Mouse (Mus musculus): ENCODE measurements at regions not wholly inside any gene's neighbourhood (a gene's known extent, or its start where the extent isn't known, plus 50 kb on each side); places are given as distances from the start of the nearest gene placed in this dataset.
A peak's percentile ranks its signal among the peaks of the same experiment; 100 is the strongest.

GRCm38 (mm10) chr16:54770871-54771270 lies 526.9 kb downstream of the Zpld1 start:
- DNase-seq (ENCODE audit: low spot score in 2 of 2), result no peak

DNA sequence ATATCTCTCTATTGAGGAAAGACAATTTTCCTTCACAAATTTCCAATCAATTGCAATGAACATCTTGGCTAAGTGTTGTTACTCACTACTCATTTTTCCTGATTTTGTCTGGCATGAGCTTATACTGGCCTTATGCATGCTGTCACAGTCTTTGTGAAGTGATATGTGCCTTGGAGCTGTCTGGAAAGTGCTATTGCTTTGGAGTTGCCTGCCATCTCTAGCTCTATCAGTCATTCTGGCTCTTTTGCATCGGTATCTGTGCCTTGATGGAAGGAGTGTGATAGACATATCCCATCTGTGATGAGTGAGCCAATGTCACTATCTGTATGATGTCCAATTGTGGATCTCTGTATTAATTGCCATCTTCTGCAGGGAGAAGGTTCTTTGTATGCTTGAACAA lies 553.6 kb downstream of the Zpld1 start:
- no peak for DNase-seq (ENCODE audit: low spot score in 2 of 2)

DNA sequence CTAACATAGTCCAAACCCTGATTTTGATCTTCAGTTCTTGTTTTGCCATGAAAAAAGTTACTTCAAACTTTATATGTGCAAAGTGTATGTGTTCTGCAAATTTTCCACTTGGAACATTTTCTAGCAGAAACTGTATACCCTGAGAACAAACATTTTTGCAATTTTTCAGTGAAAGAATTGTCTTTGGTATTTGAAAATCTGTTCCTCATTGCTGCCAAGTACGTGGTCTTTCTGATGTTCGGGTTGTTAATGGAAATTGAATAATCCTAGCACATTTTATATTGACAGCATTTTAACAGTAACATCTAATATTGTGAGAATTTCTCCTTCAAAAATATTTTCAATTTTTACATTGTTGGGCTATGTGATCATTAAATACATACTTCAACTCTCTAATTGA lies 564.3 kb downstream of the Zpld1 start:
- DNase-seq (ENCODE audit: low spot score in 2 of 2), result no peak

DNA sequence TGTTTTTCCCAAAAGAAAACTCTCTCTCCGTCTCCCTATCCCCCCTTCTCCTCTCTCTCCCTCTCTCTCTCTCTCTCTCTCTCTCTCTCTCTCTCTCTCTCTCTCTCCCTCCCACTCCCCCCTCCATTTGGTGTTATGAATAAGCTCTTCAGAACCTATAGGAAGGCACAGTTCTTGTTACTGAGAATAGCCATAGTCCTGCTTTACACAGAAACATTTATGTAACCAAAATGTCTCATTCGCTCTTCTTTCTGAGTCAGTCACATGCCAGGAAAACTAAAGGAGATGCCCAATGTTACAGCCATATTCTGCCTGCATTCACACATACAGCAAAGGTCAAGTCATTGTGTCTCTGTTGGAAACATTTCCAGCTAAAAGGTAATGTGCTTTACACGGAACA lies 589.9 kb downstream of the Zpld1 start:
- no peak for DNase-seq (ENCODE audit: low spot score in 2 of 2)

GRCm38 (mm10) chr16:54682815-54683214 lies 615.0 kb downstream of the Zpld1 start:
- DNase-seq (ENCODE audit: low spot score in 2 of 2), result no peak

GRCm38 (mm10) chr16:54648728-54649525 lies 648.9 kb downstream of the Zpld1 start:
- DNase-seq (ENCODE audit: low spot score in 2 of 2), result no peak

DNA sequence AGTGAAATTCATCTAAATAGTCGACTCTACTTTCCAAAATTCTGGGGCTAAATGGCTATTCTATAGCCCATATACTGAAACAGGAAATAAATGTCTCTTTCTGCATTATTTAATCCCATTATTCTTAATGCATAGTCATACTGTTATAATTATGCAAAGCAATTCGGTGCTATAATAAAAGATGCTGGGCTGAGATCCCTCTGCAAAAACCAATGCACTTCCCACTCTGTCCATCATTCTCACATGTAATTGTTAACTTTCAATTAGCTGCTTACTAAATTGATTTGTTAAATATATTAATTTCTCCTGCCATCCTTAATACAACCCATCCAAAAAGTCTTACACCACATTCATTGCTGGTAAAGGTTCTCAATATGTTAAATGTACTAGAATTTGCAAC lies 650.0 kb downstream of the Zpld1 start:
- no peak for DNase-seq (ENCODE audit: low spot score in 2 of 2)

- DNase-seq (ENCODE audit: low spot score in 2 of 2), result no peak
These were observed 651.5 kb downstream of the Zpld1 start for GRCm38 (mm10) chr16:54646252-54646651.

DNA sequence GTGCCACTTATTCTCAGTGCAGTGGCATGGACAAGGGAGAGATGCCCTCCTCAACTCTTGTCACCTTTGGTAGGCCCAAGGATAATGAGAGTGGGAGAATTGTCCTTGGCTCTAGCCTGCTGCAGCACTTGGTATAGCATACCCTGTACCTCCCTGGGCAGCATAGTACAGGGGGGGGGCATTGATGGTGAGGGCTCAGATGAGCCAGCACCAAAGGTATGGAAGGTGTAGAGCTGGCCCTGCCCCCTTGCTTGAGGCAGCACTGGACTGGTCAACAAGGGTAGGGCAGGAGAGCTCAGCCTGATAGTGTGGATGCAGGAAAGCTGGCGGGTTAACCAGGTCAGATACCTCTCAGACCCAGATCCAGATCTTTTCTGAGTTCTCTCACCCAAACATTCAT lies 668.6 kb downstream of the Zpld1 start:
- no peak for DNase-seq (ENCODE audit: low spot score in 2 of 2)

GRCm38 (mm10) chr16:54592643-54593042 lies 705.1 kb downstream of the Zpld1 start:
- peak; percentile 55 to 56 for DNase-seq (ENCODE audit: low spot score in 2 of 2)
